Mouse (Mus musculus): ENCODE measurements at regions not wholly inside any gene's neighbourhood (a gene's known extent, or its start where the extent isn't known, plus 50 kb on each side); places are given as distances from the start of the nearest gene placed in this dataset.

DNA sequence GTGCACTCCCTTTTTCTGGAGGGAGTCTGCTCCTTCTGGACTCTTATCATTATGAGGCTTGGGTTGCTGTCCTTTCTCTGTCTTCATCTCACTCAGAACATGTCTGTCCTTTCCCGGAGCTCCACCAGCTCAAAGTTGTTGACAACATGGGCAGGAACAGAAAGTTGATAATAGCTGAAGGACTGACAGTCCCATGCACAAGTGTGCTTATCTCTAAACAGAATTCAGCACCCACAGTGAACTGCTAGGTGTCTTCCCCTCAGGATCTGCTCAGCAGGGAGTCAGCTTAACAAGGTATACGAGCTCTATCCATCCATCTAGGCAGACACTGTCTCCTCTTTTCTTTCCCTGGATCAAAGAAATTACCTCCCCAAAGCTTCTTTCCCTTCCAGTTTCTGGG is 89.2 kb upstream of the Rab11fip2 start:
- no peak for DNase-seq (ENCODE audit: low read depth)

DNA sequence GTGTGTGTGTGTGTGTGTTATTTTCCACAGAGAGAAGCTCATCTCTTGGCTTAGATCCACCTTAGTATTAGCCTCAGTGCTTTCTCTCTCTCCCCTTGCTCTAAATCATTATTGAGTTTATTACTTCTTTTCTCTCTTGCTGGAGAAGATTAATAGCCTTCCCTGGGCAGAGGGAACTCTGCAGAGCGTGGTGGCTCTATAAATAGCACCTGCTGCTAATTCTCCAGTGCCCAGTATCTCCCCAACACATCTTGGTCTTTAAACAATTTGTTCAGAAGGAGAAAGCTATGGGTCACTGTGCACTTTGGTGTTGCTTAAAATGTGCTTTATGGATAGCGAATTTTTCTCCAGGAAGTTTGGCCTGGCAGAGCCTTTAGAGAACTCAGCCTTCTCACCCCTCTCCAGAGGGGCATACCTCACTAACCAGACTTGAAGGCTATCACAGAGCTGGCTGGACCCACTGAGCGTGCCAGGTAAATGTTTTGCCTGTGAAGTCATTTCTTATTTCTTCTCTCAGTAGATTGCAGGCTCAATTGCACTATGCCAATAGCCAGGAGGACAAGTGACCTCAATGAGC is 86.8 kb upstream of the Rab11fip2 start:
- DNase-seq (ENCODE audit: low read depth), result no peak

DNA sequence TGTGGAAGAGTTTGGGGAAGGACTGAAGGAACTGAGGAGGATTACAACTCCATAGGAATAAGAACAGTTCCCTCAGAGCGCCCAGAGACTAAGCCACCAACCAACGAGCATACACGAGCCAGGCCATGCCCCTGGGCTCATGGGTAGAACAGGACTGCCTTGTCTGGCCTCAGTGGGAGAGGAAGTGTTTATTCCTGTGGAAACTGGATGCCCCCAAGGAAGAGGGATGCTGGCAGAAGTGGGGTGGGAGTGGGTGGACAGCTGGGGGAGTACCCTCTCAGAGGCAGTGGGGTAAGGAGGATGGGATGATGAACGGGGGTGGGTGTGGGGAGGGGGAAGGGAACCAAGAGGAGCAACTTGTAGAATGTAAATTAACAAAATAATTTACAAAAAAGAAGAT is 86.3 kb upstream of the Rab11fip2 start:
- no peak for DNase-seq (ENCODE audit: low read depth)

GRCm38 (mm10) chr19:60015614-60016300 is 72.3 kb upstream of the Rab11fip2 start:
- no peak for DNase-seq (ENCODE audit: low read depth)

GRCm38 (mm10) chr19:59995557-59995956 is 52.1 kb upstream of the Rab11fip2 start:
- no peak for DNase-seq (ENCODE audit: low read depth)
